Mouse (Mus musculus): Measurements from ENCODE around the gene H13. TPM values are rescaled to one million over a fixed set of nuclear protein-coding genes. Genes with fewer than 3 reads are reported as not detected.
A peak's percentile ranks its signal among the peaks of the same experiment; 100 is the strongest.

The H13 gene
- total RNA-seq, 2 experiments from 2014 or later, result 73.4 to 79.2 TPM

GRCm38 (mm10) chr2:152696476-152697164, 27.4 kb downstream of the H13 start:
- peak; percentile 92 to 95 for DNase-seq (ENCODE audit: low spot score in 2 of 2)

GRCm38 (mm10) chr2:152700138-152700537, 30.9 kb downstream of the H13 start:
- no peak for DNase-seq (ENCODE audit: low spot score in 2 of 2)

GRCm38 (mm10) chr2:152700725-152701124, 31.5 kb downstream of the H13 start:
- DNase-seq (ENCODE audit: low spot score in 2 of 2), result no peak

- DNase-seq (ENCODE audit: low spot score in 2 of 2), result no peak
Observed at GRCm38 (mm10) chr2:152703596-152704255, 34.5 kb downstream of the H13 start.

- no peak for DNase-seq (ENCODE audit: low spot score in 2 of 2)
Observed at GRCm38 (mm10) chr2:152704256-152704605, 35.0 kb downstream of the H13 start.

- DNase-seq (ENCODE audit: low spot score in 2 of 2), result no peak
Observed at GRCm38 (mm10) chr2:152704811-152705370, 35.6 kb downstream of the H13 start.

GRCm38 (mm10) chr2:152705993-152706571, 36.8 kb downstream of the H13 start:
- DNase-seq (ENCODE audit: low spot score in 2 of 2), result peak; percentile 38 to 55

- no peak for DNase-seq (ENCODE audit: low spot score in 2 of 2)
Observed at GRCm38 (mm10) chr2:152707186-152707585, 37.9 kb downstream of the H13 start.

GRCm38 (mm10) chr2:152707627-152708026, 38.4 kb downstream of the H13 start:
- peak; percentile 75 to 78 for DNase-seq (ENCODE audit: low spot score in 2 of 2)

GRCm38 (mm10) chr2:152709066-152709465, 39.8 kb downstream of the H13 start:
- no peak for DNase-seq (ENCODE audit: low spot score in 2 of 2)

- no peak for DNase-seq (ENCODE audit: low spot score in 2 of 2)
Observed at GRCm38 (mm10) chr2:152716241-152716772, 47.0 kb downstream of the H13 start.

- no peak for DNase-seq (ENCODE audit: low spot score in 2 of 2)
Observed at GRCm38 (mm10) chr2:152717652-152718051, 48.4 kb downstream of the H13 start.

- DNase-seq (ENCODE audit: low spot score in 2 of 2), result no peak
Observed at GRCm38 (mm10) chr2:152718076-152718475, 48.8 kb downstream of the H13 start.

- DNase-seq (ENCODE audit: low spot score in 2 of 2), result no peak
Observed at GRCm38 (mm10) chr2:152723651-152724331, 54.5 kb downstream of the H13 start.

GRCm38 (mm10) chr2:152724332-152724723, 55.1 kb downstream of the H13 start:
- DNase-seq (ENCODE audit: low spot score in 2 of 2), result no peak

GRCm38 (mm10) chr2:152725178-152725750, 56.0 kb downstream of the H13 start:
- DNase-seq (ENCODE audit: low spot score in 2 of 2), result no peak

- no peak for DNase-seq (ENCODE audit: low spot score in 2 of 2)
Observed at GRCm38 (mm10) chr2:152726213-152726612, 57.0 kb downstream of the H13 start.

GRCm38 (mm10) chr2:152726751-152727335, 57.6 kb downstream of the H13 start:
- no peak for DNase-seq (ENCODE audit: low spot score in 2 of 2)

- DNase-seq (ENCODE audit: low spot score in 2 of 2), result no peak
Observed at GRCm38 (mm10) chr2:152727795-152728510, 58.7 kb downstream of the H13 start.

GRCm38 (mm10) chr2:152728594-152728993, 59.3 kb downstream of the H13 start:
- DNase-seq (ENCODE audit: low spot score in 2 of 2), result no peak
